Mouse (Mus musculus): ENCODE data around the gene Mcrip2.

Mcrip2 gene

DNA sequence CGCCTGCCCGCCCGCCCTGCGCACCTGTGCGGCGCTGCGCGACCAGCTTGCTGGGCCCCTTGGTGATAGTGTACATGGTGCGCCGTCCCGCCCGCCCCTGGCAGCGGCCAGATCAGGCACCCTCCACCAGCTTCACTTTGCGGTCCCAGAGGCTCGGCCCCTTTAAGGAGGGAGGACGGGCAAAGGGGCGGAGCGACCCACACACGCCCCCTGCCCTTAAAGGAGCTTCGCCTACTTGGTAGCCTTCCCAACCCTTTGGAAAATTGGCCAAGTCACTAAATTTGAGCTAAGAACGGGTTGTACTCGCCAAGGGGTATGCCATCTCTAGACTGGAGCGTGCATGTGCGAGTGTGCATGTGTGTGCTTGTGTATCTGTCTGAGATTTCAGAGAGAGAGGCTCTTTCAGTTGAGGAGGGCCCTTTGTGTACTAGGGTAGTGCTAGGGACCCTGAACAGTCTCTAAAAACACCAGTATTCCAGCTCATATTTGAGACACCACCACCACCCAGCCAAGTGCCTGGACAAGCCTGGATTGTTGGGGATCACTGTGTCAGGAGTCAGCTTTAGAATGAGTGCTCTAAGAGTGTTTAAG is at the start of gene Mcrip2:
TSS of gene Mcrip2 (minus strand) at position 164 of the 591 bp plus-strand sequence.
- peak; percentile 92 for DNase-seq (ENCODE audit: low read depth, low spot score)

DNA sequence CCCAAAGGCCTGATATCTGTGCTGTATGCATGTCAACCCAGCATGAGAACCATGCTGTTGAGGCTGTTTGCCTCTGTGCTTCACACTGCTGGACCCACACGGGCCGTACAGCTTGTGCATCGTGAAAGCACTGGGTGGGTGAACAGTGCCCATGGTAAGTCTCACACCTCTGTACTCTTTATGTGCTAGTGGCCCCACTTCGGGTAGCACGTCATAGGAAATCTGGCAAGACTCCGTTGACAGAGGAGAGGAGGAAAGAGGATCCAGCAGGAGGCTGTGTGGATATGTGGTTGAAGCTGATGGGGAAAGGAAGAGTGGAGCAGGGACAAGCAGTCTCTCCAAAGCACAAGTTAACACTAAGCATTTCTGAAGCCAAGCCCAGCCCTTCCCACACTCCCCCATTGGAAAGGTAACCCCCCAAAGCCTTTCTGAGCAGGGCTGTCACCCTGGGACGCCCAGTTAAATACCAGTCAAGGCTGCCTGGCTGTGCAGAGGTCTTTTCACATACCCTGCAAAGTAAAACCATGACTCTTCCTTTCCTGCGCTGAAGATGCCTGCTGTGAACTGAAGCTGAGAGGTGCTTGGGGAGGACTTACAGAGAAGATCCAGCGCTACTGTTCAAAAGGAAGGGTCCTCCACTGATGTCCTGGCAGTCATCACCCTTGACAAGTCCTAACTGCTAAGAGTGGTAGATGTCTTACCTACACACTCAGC is 49.6 kb upstream of the Mcrip2 start:
- no peak for DNase-seq (ENCODE audit: low read depth, low spot score)

DNA sequence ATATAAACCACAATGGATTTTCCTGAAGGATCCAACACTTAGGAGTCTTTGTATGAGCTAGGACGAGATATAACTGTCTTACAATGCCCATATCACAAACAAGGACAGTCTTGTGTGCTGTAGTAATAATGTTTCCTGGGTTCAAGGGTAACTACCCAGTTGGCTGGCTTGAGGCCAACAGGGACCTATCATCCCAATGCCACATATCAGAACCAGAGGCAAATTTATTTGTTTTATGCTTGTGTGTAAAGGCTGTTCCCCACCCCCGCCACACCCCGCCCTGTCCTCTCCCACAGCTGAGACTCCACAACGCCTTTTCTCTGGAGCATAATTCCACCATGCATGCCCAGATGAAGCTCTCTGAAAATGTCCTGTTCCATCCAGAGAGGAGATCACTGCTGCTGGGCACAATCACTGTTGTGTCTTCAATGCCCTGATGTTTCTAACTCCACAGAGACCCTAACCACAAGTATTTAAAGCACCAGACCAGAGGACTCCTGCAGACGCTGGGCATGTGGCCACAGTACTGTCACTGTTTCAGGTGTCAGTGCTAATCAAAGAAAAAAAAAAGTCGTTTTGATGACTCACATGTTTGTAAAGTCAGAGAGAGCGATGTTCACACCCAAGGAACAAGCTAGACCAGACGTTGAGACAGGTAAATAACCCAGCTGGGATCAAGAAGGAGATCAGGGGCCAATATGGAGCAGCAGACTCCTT is 48.5 kb upstream of the Mcrip2 start:
- DNase-seq (ENCODE audit: low read depth, low spot score), result no peak

DNA sequence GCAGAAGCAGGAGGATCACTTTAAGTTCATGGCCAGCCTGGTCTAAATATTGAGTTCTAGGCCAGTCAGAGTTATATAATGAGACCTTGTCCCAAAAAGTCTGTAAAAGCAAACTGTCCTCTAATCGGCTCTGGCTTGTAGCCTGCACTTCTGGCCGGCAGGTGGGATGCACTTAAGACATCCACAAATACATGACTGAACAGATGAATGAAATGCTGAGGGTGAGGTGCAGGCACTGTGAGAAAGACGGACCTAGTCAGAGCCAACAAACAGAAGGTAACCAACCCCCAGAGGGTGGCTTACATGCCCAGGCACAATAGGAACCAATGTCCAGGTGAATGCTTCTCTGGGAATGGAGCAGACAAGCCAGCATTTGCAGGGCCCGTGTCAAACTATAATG is 45.7 kb upstream of the Mcrip2 start:
- no peak for DNase-seq (ENCODE audit: low read depth, low spot score)

- DNase-seq (ENCODE audit: low read depth, low spot score), result no peak
Observed at GRCm38 (mm10) chr17:25913877-25914275, 45.3 kb upstream of the Mcrip2 start.

GRCm38 (mm10) chr17:25913186-25913876 is 44.8 kb upstream of the Mcrip2 start:
- peak; percentile 24 for DNase-seq (ENCODE audit: low read depth, low spot score)

DNA sequence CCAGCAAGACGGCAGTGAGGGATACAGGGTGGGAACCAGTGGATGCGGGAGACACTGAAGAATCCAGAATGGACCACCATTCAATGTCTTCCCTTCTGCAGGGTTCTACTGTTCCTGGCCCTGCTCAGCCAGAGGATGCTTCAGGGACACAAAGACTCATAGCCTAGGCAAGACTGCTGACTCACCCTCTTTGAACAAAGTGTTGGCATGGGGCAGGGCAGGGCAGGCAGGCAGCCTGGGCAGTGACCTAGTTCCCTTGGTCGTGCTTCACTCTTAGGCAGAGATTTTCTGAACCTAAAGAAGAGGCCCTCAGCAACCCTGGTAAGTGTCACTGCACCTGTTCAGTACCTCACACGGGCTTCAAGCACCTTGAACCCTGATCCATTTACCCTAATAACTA is 43.3 kb upstream of the Mcrip2 start:
- no peak for DNase-seq (ENCODE audit: low read depth, low spot score)

DNA sequence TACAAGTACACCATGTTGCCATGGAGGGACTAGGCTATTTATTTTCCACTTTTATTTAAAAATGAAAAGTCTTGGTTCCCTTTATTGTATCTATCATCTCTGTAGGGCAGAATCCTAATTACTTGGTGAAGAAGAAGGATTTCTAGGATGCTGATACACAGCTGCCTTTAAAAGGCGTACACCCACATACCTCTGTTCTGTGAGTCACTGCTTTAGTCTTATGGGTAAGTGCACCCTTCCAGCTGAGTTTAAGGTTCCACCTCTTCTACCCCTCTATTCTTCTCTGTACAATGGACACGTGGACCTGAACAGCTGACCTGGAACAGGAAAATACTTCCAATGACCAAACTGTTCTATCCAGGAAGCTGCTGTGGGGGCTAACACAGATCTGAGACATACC is 39.1 kb upstream of the Mcrip2 start:
- DNase-seq (ENCODE audit: low read depth, low spot score), result no peak

- no peak for DNase-seq (ENCODE audit: low read depth, low spot score)
Observed at GRCm38 (mm10) chr17:25903061-25903460, 34.5 kb upstream of the Mcrip2 start.

GRCm38 (mm10) chr17:25900193-25900592 is 31.6 kb upstream of the Mcrip2 start:
- DNase-seq (ENCODE audit: low read depth, low spot score), result peak; percentile 57

DNA sequence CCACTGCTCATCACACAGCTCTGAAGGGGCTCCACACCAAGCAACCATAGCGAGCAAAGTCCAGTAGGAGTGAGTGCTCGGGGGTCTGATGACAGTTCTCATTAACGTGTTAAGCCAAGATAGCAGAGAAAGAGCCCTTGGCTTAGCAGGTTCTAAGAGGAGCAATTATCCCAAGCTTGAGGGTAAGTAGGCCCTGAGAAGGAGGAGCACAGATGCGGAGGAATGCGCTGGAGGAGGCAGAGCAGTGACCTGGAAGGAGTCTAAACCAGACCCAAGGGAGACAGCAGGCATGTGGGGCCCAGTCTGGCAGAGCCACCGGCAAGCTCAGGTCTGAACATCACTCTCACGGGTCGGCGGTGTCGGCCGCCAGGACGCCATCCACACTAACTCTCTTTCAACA is 27.3 kb upstream of the Mcrip2 start:
- no peak for DNase-seq (ENCODE audit: low read depth, low spot score)

DNA sequence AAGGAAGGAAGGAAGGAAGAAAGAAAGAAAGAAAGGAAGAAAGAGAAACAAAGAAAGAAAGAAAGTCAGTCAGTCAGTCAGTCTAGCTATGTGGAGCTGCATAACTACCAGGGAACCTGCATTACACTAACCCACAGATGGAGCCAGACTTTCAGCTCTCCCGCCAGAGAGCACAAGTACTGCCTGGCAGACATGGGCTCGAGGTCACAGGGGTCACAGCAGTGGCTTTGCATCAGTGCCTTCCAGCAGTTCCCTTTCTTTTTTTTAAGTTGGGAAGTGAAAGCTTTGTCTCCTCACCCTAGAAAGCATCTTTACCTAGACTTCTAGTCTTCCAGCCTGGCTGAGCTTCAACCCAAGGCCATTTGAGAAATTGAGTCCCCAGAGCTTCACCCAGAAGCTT is 26.9 kb upstream of the Mcrip2 start:
- no peak for DNase-seq (ENCODE audit: low read depth, low spot score)

- peak; percentile 82 for DNase-seq (ENCODE audit: low read depth, low spot score)
Observed at GRCm38 (mm10) chr17:25893975-25894617, 25.5 kb upstream of the Mcrip2 start.

GRCm38 (mm10) chr17:25888837-25889236 is 20.3 kb upstream of the Mcrip2 start:
- DNase-seq (ENCODE audit: low read depth, low spot score), result no peak

GRCm38 (mm10) chr17:25887467-25887866 is 18.9 kb upstream of the Mcrip2 start:
- DNase-seq (ENCODE audit: low read depth, low spot score), result no peak

GRCm38 (mm10) chr17:25886806-25887205 is 18.2 kb upstream of the Mcrip2 start:
- no peak for DNase-seq (ENCODE audit: low read depth, low spot score)

DNA sequence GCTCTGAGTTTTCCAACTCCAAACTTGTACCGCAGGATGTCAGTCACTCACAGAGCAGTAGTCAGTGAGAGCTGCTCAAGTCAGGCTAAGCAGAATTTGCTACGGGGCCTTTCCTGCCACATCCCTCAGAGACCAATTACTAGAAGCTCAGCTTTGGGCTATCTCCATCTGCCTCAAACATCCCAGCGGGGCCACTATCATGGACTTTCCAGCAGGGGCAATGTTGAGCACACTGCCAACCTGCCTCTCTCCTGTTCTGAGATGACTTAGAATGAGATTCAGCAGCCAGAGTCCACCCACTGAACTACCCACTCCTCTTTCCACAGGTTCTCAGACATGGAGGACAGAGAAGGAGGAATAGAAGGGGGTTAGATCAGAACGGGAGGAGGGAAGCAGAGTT is 17.1 kb upstream of the Mcrip2 start:
- DNase-seq (ENCODE audit: low read depth, low spot score), result peak; percentile 75

DNA sequence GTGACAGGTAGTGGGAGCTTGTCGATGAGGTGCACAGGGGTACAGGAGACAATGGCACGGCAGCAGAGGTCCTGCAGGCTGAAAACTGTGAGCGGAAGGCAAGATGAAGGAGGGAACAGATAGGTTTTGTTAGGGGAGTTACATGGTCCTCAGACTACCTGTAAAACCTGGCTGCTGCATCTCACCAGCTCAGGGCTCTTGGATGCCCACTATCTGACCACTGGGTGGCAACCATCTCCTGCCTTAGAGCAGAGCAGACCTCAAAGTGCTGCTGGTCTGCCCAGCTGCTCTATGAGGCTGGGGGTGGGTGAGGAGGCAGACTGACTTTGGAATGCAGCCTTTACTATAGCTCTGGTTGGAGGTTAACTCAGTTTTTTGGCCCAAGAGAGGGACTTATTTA is 15.3 kb upstream of the Mcrip2 start:
- no peak for DNase-seq (ENCODE audit: low read depth, low spot score)

- DNase-seq (ENCODE audit: low read depth, low spot score), result no peak
Observed at GRCm38 (mm10) chr17:25883268-25883667, 14.7 kb upstream of the Mcrip2 start.

GRCm38 (mm10) chr17:25882306-25882705 is 13.7 kb upstream of the Mcrip2 start:
- DNase-seq (ENCODE audit: low read depth, low spot score), result no peak

GRCm38 (mm10) chr17:25881691-25882090 is 13.1 kb upstream of the Mcrip2 start:
- no peak for DNase-seq (ENCODE audit: low read depth, low spot score)

Data from R1 (cell line).